Mouse (Mus musculus): ENCODE measurements around the gene Skil. TPM values are rescaled to one million over a fixed set of nuclear protein-coding genes. Genes with fewer than 3 reads are reported as not detected.

Gene Skil
- total and polyA plus RNA-seq, 3 experiments: 11.1 to 18.9 (median 11.2) TPM

DNA sequence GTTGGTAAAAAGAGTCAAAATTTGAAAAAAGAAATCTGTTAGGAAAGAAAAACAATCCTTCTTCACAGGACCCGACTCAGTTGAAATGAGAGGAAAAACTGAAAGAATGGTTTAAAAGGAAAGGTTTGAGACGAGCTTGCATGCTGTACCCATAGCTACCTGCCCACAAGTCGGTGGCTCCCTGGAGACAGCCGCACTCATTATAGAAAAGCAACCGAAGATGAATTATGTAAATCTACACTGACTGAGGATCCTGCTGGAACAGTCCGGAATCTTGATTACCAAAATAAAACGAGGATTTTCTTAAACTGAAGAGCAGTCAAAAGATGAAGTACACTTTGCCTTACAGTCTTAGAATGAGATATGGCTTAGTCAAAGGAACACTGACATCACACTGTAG, 26.4 kb upstream of the Skil start:
- no peak for TF ChIP-seq ZMIZ1 (IDR thresholded peaks at IDR 0.05; ENCODE audit: low read depth, low read length)
- TF ChIP-seq IRF4 (IDR thresholded peaks at IDR 0.05; ENCODE audit: low read depth, low read length): no peak
- TF ChIP-seq NELFE (IDR thresholded peaks at IDR 0.05; ENCODE audit: low read depth, low read length): no peak
- no peak for TF ChIP-seq CTCF (conservative IDR thresholded peaks at IDR 0.05 in 1 of 2, IDR thresholded peaks at IDR 0.05 in 1 of 2; ENCODE audit: low read depth in 2 of 2, low read length in 2 of 2)
- no peak for TF ChIP-seq MXI1 (IDR thresholded peaks at IDR 0.05; ENCODE audit: low read depth, low read length)
- no peak for TF ChIP-seq CHD1 (IDR thresholded peaks at IDR 0.05; ENCODE audit: low read depth, low read length)
- TF ChIP-seq PAX5 (IDR thresholded peaks at IDR 0.05; ENCODE audit: low read length): no peak
- TF ChIP-seq SIN3A (IDR thresholded peaks at IDR 0.05; ENCODE audit: low read length): no peak
- no peak for TF ChIP-seq ETS1 (conservative IDR thresholded peaks at IDR 0.05; ENCODE audit: low read depth, low read length)
- no peak for TF ChIP-seq TCF12 (IDR thresholded peaks at IDR 0.05; ENCODE audit: low read depth, low read length)
- TF ChIP-seq HCFC1 (IDR thresholded peaks at IDR 0.05; ENCODE audit: low read depth, low read length): no peak
- TF ChIP-seq MAFK (IDR thresholded peaks at IDR 0.05; ENCODE audit: insufficient replicate concordance, low read length): no peak
- TF ChIP-seq EP300 (IDR thresholded peaks at IDR 0.05; ENCODE audit: low read length): no peak
- no peak for TF ChIP-seq MYC (IDR thresholded peaks at IDR 0.05; ENCODE audit: low read depth, low read length)
- TF ChIP-seq KAT2A (IDR thresholded peaks at IDR 0.05; ENCODE audit: insufficient replicate concordance, low read length): no peak
- no peak for TF ChIP-seq POLR2AphosphoS2 (IDR thresholded peaks at IDR 0.05; ENCODE audit: low read depth, low read length)
- no peak for TF ChIP-seq RCOR1 (conservative IDR thresholded peaks at IDR 0.05; ENCODE audit: low read depth, low read length)
- no peak for TF ChIP-seq ZC3H11A (IDR thresholded peaks at IDR 0.05; ENCODE audit: low read depth, low read length)
- no peak for TF ChIP-seq TBP (conservative IDR thresholded peaks at IDR 0.05; ENCODE audit: low read depth, low read length)
- no peak for TF ChIP-seq MEF2A (IDR thresholded peaks at IDR 0.05; ENCODE audit: borderline replicate concordance, low read depth, low read length)
- in situ Hi-C loops (cut with MboI; ENCODE audit: low pct_ligation_motif_present, low pct_unique_long_range_greater_than_20kb, low sequenced_read_pairs) (loop anchor here (5.0 to 25.0 kb wide), 2 partner anchors 34 to 169 kb away; no protein-coding TSS in a partner anchor), dilution Hi-C loops (cut with MboI; ENCODE audit: extremely low pct_ligation_motif_present, extremely low pct_unique_long_range_greater_than_20kb, low sequenced_read_pairs) (no loop called here)
- DNase-seq (ENCODE audit: extremely low read depth): no peak
- Histone ChIP-seq H3K4me3 (replicated peaks in 1 of 3; ENCODE audit: low read depth in 2 of 3, low read length in 2 of 3, poor library complexity in 1 of 3) (no peak overlapping the region), H3K4me2 (ENCODE audit: insufficient read depth, low read depth, poor library complexity, severe bottlenecking) (no peak overlapping the region), H3K4me1 (ENCODE audit: control insufficient read depth in 1 of 2, insufficient read depth in 2 of 2) (peaks cover 0 to 8% of the 10 kb centered on the region in 2 experiments; a peak in 1 of 4 replicates), H3K79me2 (replicated peaks; ENCODE audit: control insufficient read depth, extremely low read depth, insufficient read depth, poor library complexity, severe bottlenecking) (no peaks in the 10 kb centered on the region), H3K27me3 (replicated peaks) (no peaks in the 10 kb centered on the region), H3K9ac (ENCODE audit: insufficient read depth, low read depth) (no peak overlapping the region), H3K36me3 (replicated peaks in 1 of 2; ENCODE audit: control insufficient read depth in 1 of 2, insufficient read depth in 1 of 2, low read length in 1 of 2) (no peaks in the 10 kb centered on the region), H3K27ac (ENCODE audit: insufficient read depth, low read depth) (no peak overlapping the region), H3K9me3 (replicated peaks; ENCODE audit: low read length) (peaks cover 2% of the 10 kb centered on the region)

DNA sequence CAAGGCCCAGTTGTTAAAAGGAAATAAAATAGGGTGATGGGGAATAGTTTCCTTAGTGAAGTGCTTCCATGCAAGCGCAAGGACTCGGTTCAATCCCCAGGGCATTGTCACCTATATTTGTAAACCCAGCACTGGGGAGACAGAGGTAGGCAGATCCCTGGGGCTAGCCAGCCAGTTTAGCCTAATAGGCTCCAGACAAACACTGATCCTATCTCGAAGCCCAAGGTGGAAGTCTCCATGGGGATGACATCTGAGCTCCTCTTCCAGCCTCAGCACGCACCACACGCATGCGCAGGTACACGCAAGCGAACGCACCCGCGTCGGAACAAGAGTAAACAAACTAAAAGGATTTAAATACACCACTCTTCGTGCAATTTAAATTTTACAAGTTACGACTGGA, 23.1 kb upstream of the Skil start:
- H3K79me2 ChIP-seq (replicated peaks; ENCODE audit: control insufficient read depth, extremely low read depth, insufficient read depth, poor library complexity, severe bottlenecking): no peaks in the 10 kb centered on the region
- H3K4me2 ChIP-seq (ENCODE audit: insufficient read depth, low read depth, poor library complexity, severe bottlenecking): no peak overlapping the region
- H3K36me3 ChIP-seq (replicated peaks in 1 of 2; ENCODE audit: control insufficient read depth in 1 of 2, insufficient read depth in 1 of 2, low read length in 1 of 2): no peaks in the 10 kb centered on the region
- DNase-seq (ENCODE audit: extremely low read depth): no peak
- peaks cover 2% of the 10 kb centered on the region for H3K9me3 ChIP-seq (replicated peaks; ENCODE audit: low read length)
- H3K27ac ChIP-seq (ENCODE audit: insufficient read depth, low read depth): no peak overlapping the region
- in situ Hi-C loops (cut with MboI; ENCODE audit: low pct_ligation_motif_present, low pct_unique_long_range_greater_than_20kb, low sequenced_read_pairs): loop anchor here (25.0 kb wide), 1 partner anchor 165 kb away; no protein-coding TSS in a partner anchor
- H3K9ac ChIP-seq (ENCODE audit: insufficient read depth, low read depth): no peak overlapping the region
- peaks cover 0 to 8% of the 10 kb centered on the region in 2 experiments; a peak in 1 of 4 replicates for H3K4me1 ChIP-seq (ENCODE audit: control insufficient read depth in 1 of 2, insufficient read depth in 2 of 2)
- dilution Hi-C loops (cut with MboI; ENCODE audit: extremely low pct_ligation_motif_present, extremely low pct_unique_long_range_greater_than_20kb, low sequenced_read_pairs): no loop called here
- no peaks in the 10 kb centered on the region for H3K27me3 ChIP-seq (replicated peaks)
- no peak overlapping the region for H3K4me3 ChIP-seq (replicated peaks in 1 of 3; ENCODE audit: low read depth in 2 of 3, low read length in 2 of 3, poor library complexity in 1 of 3)
- TF ChIP-seq ZKSCAN1 (IDR thresholded peaks at IDR 0.05; ENCODE audit: borderline replicate concordance, low read depth, low read length) (no peak), ZNF384 (IDR thresholded peaks at IDR 0.05; ENCODE audit: low read depth, low read length) (no peak), EP300 (IDR thresholded peaks at IDR 0.05; ENCODE audit: low read length) (no peak), UBTF (IDR thresholded peaks at IDR 0.05; ENCODE audit: low read depth, low read length) (no peak), TBP (conservative IDR thresholded peaks at IDR 0.05; ENCODE audit: low read depth, low read length) (no peak), JUN (IDR thresholded peaks at IDR 0.05; ENCODE audit: insufficient read depth, low read depth, low read length) (no peak), NELFE (IDR thresholded peaks at IDR 0.05; ENCODE audit: low read depth, low read length) (no peak), MAZ (IDR thresholded peaks at IDR 0.05; ENCODE audit: low read depth, low read length) (no peak), MYC (IDR thresholded peaks at IDR 0.05; ENCODE audit: low read depth, low read length) (no peak), RAD21 (IDR thresholded peaks at IDR 0.05; ENCODE audit: low read depth, low read length) (no peak), JUND (conservative IDR thresholded peaks at IDR 0.05; ENCODE audit: low read depth, low read length) (no peak), CHD2 (IDR thresholded peaks at IDR 0.05; ENCODE audit: low read length) (no peak), RCOR1 (conservative IDR thresholded peaks at IDR 0.05; ENCODE audit: low read depth, low read length) (no peak), SMC3 (IDR thresholded peaks at IDR 0.05; ENCODE audit: low read depth, low read length) (no peak), MAFK (IDR thresholded peaks at IDR 0.05; ENCODE audit: insufficient replicate concordance, low read length) (no peak), MAX (IDR thresholded peaks at IDR 0.05; ENCODE audit: low read length) (no peak), TCF12 (IDR thresholded peaks at IDR 0.05; ENCODE audit: low read depth, low read length) (no peak)
